Mouse (Mus musculus) neutrophil, adult 59 days (primary cell): ENCODE results near the gene Defb35. TPM values are rescaled to one million over a fixed set of nuclear protein-coding genes. Genes with fewer than 3 reads are reported as not detected.

Experiments used
- total RNA-seq, 2 experiments: library from RNA; stranded (reverse); gene quantifications; 1 replicate in 1 of 2; 2 replicates in 1 of 2; pipeline ENCODE4 v1.2.4; 2023

The Defb35 gene
- not detected for total RNA-seq

GRCm38 (mm10) chr8:21938052-21938451 is at the start of gene Defb35:
Gene Defb35, plus strand, starts transcription at chr8:21938352.

GRCm38 (mm10) chr8:21906290-21906689 is 31.9 kb upstream of the Defb35 start, which contains the start of gene Defb11:
Gene Defb11, minus strand, starts transcription at chr8:21906412.

GRCm38 (mm10) chr8:21932610-21933009 is 5.5 kb upstream of the Defb35 start, which contains the start of gene Defb15:
Gene Defb15, minus strand, starts transcription at chr8:21932710.

GRCm38 (mm10) chr8:21946462-21946861 is 8.3 kb downstream of the Defb35 start, which contains the start of gene Defb13:
Gene Defb13, plus strand, starts transcription at chr8:21946762.

GRCm38 (mm10) chr8:21958414-21958813 is 20.3 kb downstream of the Defb35 start, which contains the start of gene Fam90a1a:
Gene Fam90a1a, plus strand, starts transcription at chr8:21958714.

GRCm38 (mm10) chr8:21969475-21969874 is 31.3 kb downstream of the Defb35 start, which contains the start of gene Ccdc70:
Gene Ccdc70, plus strand, starts transcription at chr8:21969775.

Other genes starting within 250 kb of the Defb35 start
- gene AY761184, start 234.7 kb upstream of the Defb35 start, total RNA-seq: not detected
- gene Defa24, start 203.9 kb upstream of the Defb35 start, total RNA-seq: not detected
- not detected for gene Defb50, start 114.8 kb upstream of the Defb35 start, total RNA-seq
- gene Defb2, start 98.4 kb upstream of the Defb35 start, total RNA-seq: not detected
- not detected for gene Defb10, start 79.5 kb upstream of the Defb35 start, total RNA-seq
- gene Defb9, start 52.9 kb upstream of the Defb35 start, total RNA-seq: not detected
- not detected for gene Defb11, start 31.9 kb upstream of the Defb35 start, total RNA-seq
- not detected for gene Defb15, start 5.6 kb upstream of the Defb35 start, total RNA-seq
- gene Defb13, start 8.4 kb downstream of the Defb35 start, total RNA-seq: not detected
- gene Fam90a1a, start 20.4 kb downstream of the Defb35 start, total RNA-seq: not detected
- gene Ccdc70, start 31.4 kb downstream of the Defb35 start, total RNA-seq: not detected
- gene Atp7b, start 122.0 kb downstream of the Defb35 start, total RNA-seq: 1 to 10 TPM; 1.1 to 3.2 TPM
- 1 to 10 TPM; 6.8 to 7.3 TPM for gene Alg11, start 122.4 kb downstream of the Defb35 start, total RNA-seq
- gene Nek5, start 186.7 kb downstream of the Defb35 start, total RNA-seq: not detected
- 1 to 10 TPM; 1.0 to 1.3 TPM for gene Nek3, start 228.1 kb downstream of the Defb35 start, total RNA-seq
- gene Ckap2, start 247.5 kb downstream of the Defb35 start, total RNA-seq: 10 to 100 TPM; 16.8 to 18.5 TPM